Mouse (Mus musculus) olfactory bulb, adult 2 months (tissue): Measurements from ENCODE around the gene Rab42. TPM values are rescaled to one million over a fixed set of nuclear protein-coding genes. Genes with fewer than 3 reads are reported as not detected.
"Not testable (repeated sequence)": the region's sequence is repeated elsewhere in the genome, so short reads cannot be mapped to it uniquely, and the experiment has no call there.

Experiments
- H3K27ac ChIP-seq: fragments of 200-500 bp; 2 replicates; pipeline ENCODE4 v1.5.1; 2012; ENCODE audit warnings: low read depth, low read length; ENCODE audit not compliant: insufficient read depth
- H3K4me1 ChIP-seq: fragments of 200-500 bp; 2 replicates; pipeline ENCODE4 v1.6.1; 2012; ENCODE audit warnings: low read length; ENCODE audit not compliant: control insufficient read depth, insufficient read depth
- H3K4me3 ChIP-seq: fragments of 200-500 bp; 2 replicates; pipeline ENCODE4 v1.5.1; 2012; ENCODE audit warnings: mild to moderate bottlenecking, low read depth, low read length, moderate library complexity; ENCODE audit not compliant: insufficient read depth
- CTCF ChIP-seq: fragments of 200-500 bp; IDR thresholded peaks from 2 replicates; pipeline ENCODE4 v1.5.1; 2012; ENCODE audit warnings: low read depth, mild to moderate bottlenecking, low read length, moderate library complexity; ENCODE audit not compliant: insufficient read depth
- POLR2A ChIP-seq: fragments of 200-500 bp; IDR thresholded peaks from 2 replicates; pipeline ENCODE4 v1.6.1; 2012; ENCODE audit warnings: mild to moderate bottlenecking, low read depth, low read length, moderate library complexity; ENCODE audit not compliant: insufficient read depth
- WGBS: fragments of 180-500 bp; shearing (Covaris S2); methylation state at CpG from one replicate; pipeline ENCODE4 v1.1.7; 2018; 5-methylcytosine and 5-hydroxymethylcytosine counted together
- polyA plus RNA-seq: library from polyadenylated mRNA; stranded (reverse); fragments of >200 nt; gene quantifications from 2 replicates; pipeline ENCODE4 v1.2.4, GENCODE M21; 2012; ENCODE audit warnings: low replicate concordance; ENCODE audit not compliant: missing spikeins, insufficient read depth, insufficient read length

Gene Rab42
- polyA plus RNA-seq, 1 experiment: not detected

- TF ChIP-seq CTCF (no peak), POLR2A (no peak)
- WGBS: 83% methylated on average over 12 of the region's 12 CpGs
- H3K4me3 ChIP-seq: no peak overlapping the region
These were observed 11.4 kb downstream of the Rab42 start for GRCm38 (mm10) chr4:132291624-132292335.

GRCm38 (mm10) chr4:132291056-132291455, 12.1 kb downstream of the Rab42 start:
- WGBS: 93% methylated on average over 4 of the region's 4 CpGs

More at GRCm38 (mm10) chr4:132291624-132292335, 11.4 kb downstream of the Rab42 start:
- no peaks in the 10 kb centered on the region for H3K4me1 ChIP-seq
- H3K27ac ChIP-seq: no peak overlapping the region

GRCm38 (mm10) chr4:132288840-132289239, 14.3 kb downstream of the Rab42 start:
- H3K27ac ChIP-seq, H3K4me3 ChIP-seq, H3K4me1 ChIP-seq: not testable (repeated sequence)
- 73% methylated on average over 3 of the region's 5 CpGs for WGBS

More at GRCm38 (mm10) chr4:132291056-132291455, 12.1 kb downstream of the Rab42 start:
- TF ChIP-seq CTCF (no peak), POLR2A (no peak)
- Histone ChIP-seq H3K4me3 (no peak overlapping the region), H3K27ac (no peak overlapping the region), H3K4me1 (no peaks in the 10 kb centered on the region)

DNA sequence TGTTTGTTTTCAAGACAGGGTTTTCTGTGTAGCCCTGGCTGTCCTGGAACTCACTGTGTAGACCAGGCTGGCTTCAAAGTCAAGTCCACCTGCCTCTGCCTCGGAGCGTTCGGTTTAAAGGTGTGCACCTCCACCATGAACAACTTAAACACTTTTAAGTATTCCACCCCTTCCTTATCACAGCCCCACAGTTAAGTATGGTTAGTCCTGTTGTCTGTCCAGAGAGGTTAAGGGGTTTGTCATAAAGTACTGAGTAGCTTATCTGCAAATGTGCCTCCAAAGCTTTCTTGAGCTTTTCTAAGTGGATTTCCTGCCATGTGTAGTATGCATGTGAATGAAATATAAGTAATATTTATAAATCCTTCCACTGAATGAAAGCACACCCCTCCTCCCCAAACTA, 27.2 kb downstream of the Rab42 start:
- Histone ChIP-seq H3K4me3 (no peak overlapping the region), H3K4me1 (no peaks in the 10 kb centered on the region), H3K27ac (no peak overlapping the region)
- WGBS: 91% methylated on average over 3 of the region's 3 CpGs
- no peak for TF ChIP-seq POLR2A
- no peak for TF ChIP-seq CTCF

DNA sequence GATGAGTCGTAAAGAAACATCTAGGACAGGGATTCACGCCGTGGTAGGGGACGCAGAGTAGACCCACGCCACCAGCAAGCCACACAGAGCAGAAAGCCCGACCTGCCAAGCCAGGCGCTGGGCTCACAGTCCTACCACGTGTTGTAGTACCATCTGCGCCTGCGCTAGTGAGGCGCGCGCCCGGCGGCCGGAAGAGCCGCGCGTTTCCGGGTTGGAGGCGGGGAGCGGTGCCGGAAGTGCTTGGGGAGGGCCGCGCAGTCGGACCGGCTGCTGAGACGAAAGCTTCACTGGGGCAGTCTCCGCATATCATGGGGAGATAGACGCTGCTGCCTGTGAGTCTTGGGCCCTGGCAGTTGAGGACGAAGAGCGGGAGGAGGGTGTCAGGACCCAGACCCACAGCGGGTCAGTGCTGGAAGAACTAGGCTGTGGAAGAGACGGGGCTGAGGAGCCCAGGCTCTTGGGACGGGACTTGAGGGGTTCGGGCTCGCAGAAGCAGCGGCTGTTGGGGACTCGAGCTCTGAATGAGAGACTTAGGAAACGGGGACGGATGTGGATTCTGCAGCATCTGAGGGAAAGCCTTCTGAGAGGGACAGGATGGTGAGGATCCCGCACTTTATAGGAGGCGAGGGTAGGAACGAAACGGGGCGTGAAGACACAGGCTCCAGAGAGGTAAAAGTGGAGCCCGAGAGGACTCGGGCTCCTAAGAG, 28.9 kb downstream of the Rab42 start, which contains the start of gene Taf12:
TSS of gene Taf12 (plus strand) at position 220 of the 707 bp plus-strand sequence.
- WGBS: under 1% methylated on average over 48 of the region's 48 CpGs
- Histone ChIP-seq H3K27ac (peak within 1 kb of the TSS; percentile 59), H3K4me3 (peak within 1 kb of the TSS; percentile 78), H3K4me1 (no peaks in the 10 kb centered on the region)
- TF ChIP-seq CTCF: peak; percentile 8; the same call in 1 of the 2 replicates
- peak; percentile 100 for TF ChIP-seq POLR2A

- Histone ChIP-seq H3K4me1 (no peaks in the 10 kb centered on the region), H3K4me3 (no peak overlapping the region), H3K27ac (no peak overlapping the region)
- TF ChIP-seq CTCF (no peak), POLR2A (no peak)
- 37% methylated on average over 2 of the region's 2 CpGs for WGBS
These were observed 30.0 kb downstream of the Rab42 start for GRCm38 (mm10) chr4:132273166-132273565.

DNA sequence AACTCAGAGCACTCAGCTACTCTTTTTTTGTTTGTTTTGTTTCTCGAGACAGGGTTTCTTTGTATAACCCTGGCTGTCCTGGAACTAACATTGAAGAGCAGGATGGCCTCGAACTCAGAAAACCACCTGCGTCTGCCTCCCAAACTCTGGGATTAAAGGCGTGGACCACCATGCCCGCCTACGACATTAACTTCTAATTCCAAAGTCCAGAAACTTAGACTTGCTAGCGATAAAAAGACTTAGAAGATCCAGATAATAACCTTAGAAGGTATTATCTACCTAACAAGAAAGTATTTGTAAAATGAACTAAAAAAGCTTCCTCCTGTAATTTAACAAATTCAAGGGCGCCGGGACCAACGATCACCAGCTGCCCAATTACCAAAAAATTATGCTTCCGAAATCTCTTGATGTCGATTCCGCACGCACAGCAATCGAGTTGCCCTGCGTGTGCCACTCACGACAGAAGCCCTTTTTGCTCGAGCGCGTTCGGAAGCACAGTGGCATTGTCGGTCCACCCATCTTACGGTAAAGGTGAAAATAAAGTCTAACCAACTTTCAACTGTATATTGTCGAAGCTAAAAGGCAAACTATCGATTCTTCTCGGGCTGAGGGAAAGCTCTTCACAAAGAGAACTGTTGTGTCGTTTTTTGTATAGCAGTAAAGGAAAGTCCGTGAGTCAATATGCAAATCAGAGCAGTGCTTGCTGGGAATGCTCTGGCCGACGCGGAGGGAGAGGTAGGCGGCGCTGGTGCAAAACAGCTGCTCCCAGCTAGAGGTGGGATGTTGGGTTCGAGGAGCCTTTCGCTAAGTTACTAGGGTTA, 33.2 kb downstream of the Rab42 start:
- no peak for TF ChIP-seq CTCF
- peak; percentile 100 for TF ChIP-seq POLR2A
- peak overlapping the region; percentile 24 for H3K4me3 ChIP-seq
- under 1% methylated on average over 35 of the region's 35 CpGs for WGBS
- peak overlapping the region; percentile 91 for H3K27ac ChIP-seq
- no peaks in the 10 kb centered on the region for H3K4me1 ChIP-seq

- Histone ChIP-seq H3K27ac (no peak overlapping the region), H3K4me1 (no peaks in the 10 kb centered on the region), H3K4me3 (no peak overlapping the region)
- TF ChIP-seq CTCF (no peak), POLR2A (no peak)
- WGBS: 10% methylated on average over 6 of the region's 6 CpGs
These were observed 34.1 kb downstream of the Rab42 start for GRCm38 (mm10) chr4:132268871-132269739.
